Mouse (Mus musculus): ENCODE data around the gene Otulin. TPM values are rescaled to one million over a fixed set of nuclear protein-coding genes. Genes with fewer than 3 reads are reported as not detected.
A peak's percentile ranks its signal among the peaks of the same experiment; 100 is the strongest.

Otulin gene
- polyA plus RNA-seq, 1 experiment from 2014 or later = 24.1 TPM

DNA sequence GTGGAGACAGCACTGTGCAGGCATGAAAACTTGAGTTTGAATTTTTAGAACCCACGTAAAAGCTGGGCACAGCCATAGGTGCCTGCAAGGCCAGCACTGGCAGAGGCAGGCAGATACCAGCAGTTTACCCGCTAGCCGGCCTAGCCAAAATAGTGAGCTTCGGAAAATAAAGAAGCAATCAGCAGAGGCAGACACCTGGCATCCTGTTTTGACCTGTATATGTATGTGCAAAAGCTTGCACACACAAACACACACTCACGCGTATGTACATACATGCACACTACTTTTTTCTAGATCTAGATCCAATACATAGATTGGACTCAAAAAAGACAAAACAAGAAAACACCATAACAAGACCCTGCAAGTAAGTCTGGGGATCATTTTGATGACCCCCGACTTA is 38.1 kb upstream of the Otulin start:
- H3K9me3 ChIP-seq = no peaks in the 10 kb centered on the region
- H3K9ac ChIP-seq = no peak overlapping the region
- H3K27ac ChIP-seq = no peak overlapping the region
- peaks cover 16% of the 10 kb centered on the region for H3K4me1 ChIP-seq (replicated peaks)
- H3K4me3 ChIP-seq = no peak overlapping the region
- WGBS = 92% methylated on average over 7 of the region's 7 CpGs
- no peak overlapping the region for H3K4me2 ChIP-seq
- ATAC-seq (ENCODE audit: low FRiP score) = no peak
- no peaks in the 10 kb centered on the region for H3K27me3 ChIP-seq
- no peaks in the 10 kb centered on the region; the same call in 1 of the 2 replicates for H3K36me3 ChIP-seq

GRCm38 (mm10) chr15:27668001-27668461 is 37.5 kb upstream of the Otulin start:
- Histone ChIP-seq H3K4me3 (no peak overlapping the region), H3K36me3 (no peaks in the 10 kb centered on the region; the same call in 1 of the 2 replicates), H3K27ac (no peak overlapping the region), H3K9me3 (no peaks in the 10 kb centered on the region), H3K27me3 (no peaks in the 10 kb centered on the region), H3K4me2 (no peak overlapping the region), H3K9ac (no peak overlapping the region), H3K4me1 (replicated peaks) (peaks cover 16% of the 10 kb centered on the region)
- WGBS = 87% methylated on average over 9 of the region's 9 CpGs
- no peak for ATAC-seq (ENCODE audit: low FRiP score)

- Histone ChIP-seq H3K4me1 (replicated peaks) (peaks cover 10% of the 10 kb centered on the region), H3K27ac (no peak overlapping the region), H3K36me3 (no peaks in the 10 kb centered on the region; the same call in 1 of the 2 replicates), H3K9me3 (no peaks in the 10 kb centered on the region), H3K9ac (no peak overlapping the region), H3K4me2 (no peak overlapping the region), H3K4me3 (no peak overlapping the region), H3K27me3 (no peaks in the 10 kb centered on the region)
- WGBS = 72% methylated on average over 9 of the region's 9 CpGs
- no peak for ATAC-seq (ENCODE audit: low FRiP score)
Measured at GRCm38 (mm10) chr15:27666911-27667539, 36.5 kb upstream of the Otulin start.

GRCm38 (mm10) chr15:27665392-27665911 is 35.0 kb upstream of the Otulin start:
- H3K9me3 ChIP-seq = no peaks in the 10 kb centered on the region
- H3K27ac ChIP-seq = no peak overlapping the region
- H3K9ac ChIP-seq = peak overlapping the region; percentile 19; the same call in 1 of the 2 replicates
- H3K27me3 ChIP-seq = no peaks in the 10 kb centered on the region
- H3K4me2 ChIP-seq = peak overlapping the region; percentile 48
- 39% methylated on average over 21 of the region's 21 CpGs for WGBS
- H3K36me3 ChIP-seq = no peaks in the 10 kb centered on the region; the same call in 1 of the 2 replicates
- peak overlapping the region; percentile 19; the same call in 1 of the 2 replicates for H3K4me3 ChIP-seq
- ATAC-seq (ENCODE audit: low FRiP score) = peak; percentile 72; the same call in 1 of the 2 replicates
- peaks cover 10% of the 10 kb centered on the region for H3K4me1 ChIP-seq (replicated peaks)

- H3K27ac ChIP-seq = no peak overlapping the region
- no peak for ATAC-seq (ENCODE audit: low FRiP score)
- no peak overlapping the region for H3K4me2 ChIP-seq
- no peaks in the 10 kb centered on the region; the same call in 1 of the 2 replicates for H3K36me3 ChIP-seq
- no peaks in the 10 kb centered on the region for H3K9me3 ChIP-seq
- 94% methylated on average over 9 of the region's 9 CpGs for WGBS
- H3K9ac ChIP-seq = no peak overlapping the region
- H3K4me3 ChIP-seq = no peak overlapping the region
- H3K27me3 ChIP-seq = no peaks in the 10 kb centered on the region
- H3K4me1 ChIP-seq (replicated peaks) = peaks cover 10% of the 10 kb centered on the region
Measured at GRCm38 (mm10) chr15:27664126-27664525, 33.6 kb upstream of the Otulin start.

- Histone ChIP-seq H3K9ac (no peak overlapping the region), H3K4me3 (no peak overlapping the region), H3K27me3 (no peaks in the 10 kb centered on the region), H3K9me3 (no peaks in the 10 kb centered on the region), H3K4me1 (replicated peaks) (peaks cover 10% of the 10 kb centered on the region), H3K4me2 (no peak overlapping the region), H3K36me3 (no peaks in the 10 kb centered on the region; the same call in 1 of the 2 replicates), H3K27ac (no peak overlapping the region)
- WGBS = 59% methylated on average over 1 of the region's 1 CpGs
- ATAC-seq (ENCODE audit: low FRiP score) = no peak
Measured at GRCm38 (mm10) chr15:27662699-27663098, 32.2 kb upstream of the Otulin start.

- 95% methylated on average over 6 of the region's 6 CpGs for WGBS
Measured at GRCm38 (mm10) chr15:27661696-27662095, 31.2 kb upstream of the Otulin start.

DNA sequence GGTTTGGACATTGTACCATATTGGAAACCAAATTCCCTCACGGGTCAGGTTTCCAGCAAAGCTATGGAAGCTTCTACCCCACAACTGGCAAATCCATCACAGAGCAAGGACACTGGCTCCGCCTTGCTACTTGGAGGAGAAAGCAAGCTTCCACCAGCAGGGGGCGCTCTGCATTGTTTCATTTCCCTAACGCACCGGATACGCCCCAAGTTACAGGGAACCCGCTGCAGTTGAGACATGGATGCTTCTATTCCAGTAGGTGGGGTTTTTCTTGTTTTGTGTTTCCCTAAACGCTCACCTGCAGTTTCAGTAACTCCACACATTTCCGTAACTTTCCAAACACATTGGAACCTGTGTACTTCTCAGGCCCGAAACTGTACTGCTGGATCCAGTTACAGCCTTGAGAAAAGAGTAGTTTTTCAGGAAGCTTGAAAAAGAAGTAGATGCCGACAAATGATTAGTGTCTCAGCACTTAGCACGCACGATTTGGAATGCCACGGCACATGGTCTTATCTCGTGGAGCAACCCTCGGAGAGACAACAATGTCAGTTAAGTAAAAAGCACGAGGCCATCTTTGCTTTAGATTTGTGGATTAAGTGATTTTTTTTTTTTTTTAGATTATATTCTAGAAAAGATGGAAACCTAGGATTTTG is 29.2 kb upstream of the Otulin start:
- 44% methylated on average over 17 of the region's 17 CpGs for WGBS
- 0 out of 2 replicates have a peak, but pooled peaks have one; percentile 68 for ATAC-seq (ENCODE audit: low FRiP score)
- Histone ChIP-seq H3K36me3 (no peaks in the 10 kb centered on the region; the same call in 1 of the 2 replicates), H3K27ac (no peak overlapping the region), H3K4me1 (replicated peaks) (0 out of 2 replicates have a peak, but pooled peaks cover under 1% of the 10 kb centered on the region), H3K9ac (no peak overlapping the region), H3K27me3 (no peaks in the 10 kb centered on the region), H3K4me2 (no peak overlapping the region), H3K4me3 (no peak overlapping the region), H3K9me3 (no peaks in the 10 kb centered on the region)

More at GRCm38 (mm10) chr15:27661696-27662095, 31.2 kb upstream of the Otulin start:
- H3K4me1 ChIP-seq (replicated peaks) = peaks cover 10% of the 10 kb centered on the region
- no peak for ATAC-seq (ENCODE audit: low FRiP score)
- no peaks in the 10 kb centered on the region for H3K27me3 ChIP-seq
- no peak overlapping the region for H3K27ac ChIP-seq
- no peak overlapping the region for H3K9ac ChIP-seq
- no peak overlapping the region for H3K4me3 ChIP-seq
- H3K4me2 ChIP-seq = no peak overlapping the region
- no peaks in the 10 kb centered on the region; the same call in 1 of the 2 replicates for H3K36me3 ChIP-seq
- H3K9me3 ChIP-seq = no peaks in the 10 kb centered on the region

- H3K4me3 ChIP-seq = no peak overlapping the region
- no peak overlapping the region for H3K4me2 ChIP-seq
- no peaks in the 10 kb centered on the region; the same call in 1 of the 2 replicates for H3K36me3 ChIP-seq
- H3K4me1 ChIP-seq (replicated peaks) = no peaks in the 10 kb centered on the region
- H3K9ac ChIP-seq = no peak overlapping the region
- WGBS = 86% methylated on average over 5 of the region's 5 CpGs
- no peaks in the 10 kb centered on the region for H3K9me3 ChIP-seq
- H3K27ac ChIP-seq = no peak overlapping the region
- 0 out of 2 replicates have a peak, but pooled peaks have one; percentile 10 for ATAC-seq (ENCODE audit: low FRiP score)
- no peaks in the 10 kb centered on the region for H3K27me3 ChIP-seq
Measured at GRCm38 (mm10) chr15:27659143-27659542, 28.6 kb upstream of the Otulin start.

DNA sequence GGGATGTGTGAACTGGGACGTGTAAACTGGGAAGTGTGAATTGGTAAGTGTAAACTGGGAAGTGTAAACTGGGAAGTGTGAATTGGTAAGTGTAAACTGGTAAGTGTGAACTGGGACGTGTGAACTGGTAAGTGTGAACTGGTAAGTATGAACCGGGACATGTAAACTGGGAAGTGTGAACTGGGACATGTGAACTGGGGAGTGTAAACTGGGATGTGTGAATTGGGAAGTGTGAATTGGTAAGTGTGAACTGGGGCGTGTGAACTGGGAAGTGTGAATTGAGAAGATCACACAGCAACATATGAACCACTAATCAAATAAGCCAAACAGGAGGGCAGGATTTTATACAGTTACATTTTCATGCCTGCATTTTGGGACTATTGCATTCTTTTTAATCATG is 27.9 kb upstream of the Otulin start:
- no peaks in the 10 kb centered on the region for H3K4me1 ChIP-seq (replicated peaks)
- no peaks in the 10 kb centered on the region for H3K27me3 ChIP-seq
- no peak overlapping the region for H3K9ac ChIP-seq
- no peak overlapping the region for H3K4me2 ChIP-seq
- no peaks in the 10 kb centered on the region for H3K9me3 ChIP-seq
- 94% methylated on average over 4 of the region's 4 CpGs for WGBS
- no peak for ATAC-seq (ENCODE audit: low FRiP score)
- no peak overlapping the region for H3K4me3 ChIP-seq
- no peaks in the 10 kb centered on the region for H3K36me3 ChIP-seq
- H3K27ac ChIP-seq = no peak overlapping the region

- Histone ChIP-seq H3K4me1 (replicated peaks) (no peaks in the 10 kb centered on the region), H3K36me3 (no peaks in the 10 kb centered on the region), H3K27me3 (no peaks in the 10 kb centered on the region), H3K9me3 (no peaks in the 10 kb centered on the region), H3K4me3 (no peak overlapping the region), H3K9ac (no peak overlapping the region), H3K27ac (no peak overlapping the region), H3K4me2 (no peak overlapping the region)
- ATAC-seq (ENCODE audit: low FRiP score) = no peak
- 95% methylated on average over 10 of the region's 10 CpGs for WGBS
Measured at GRCm38 (mm10) chr15:27657866-27658265, 27.4 kb upstream of the Otulin start.

DNA sequence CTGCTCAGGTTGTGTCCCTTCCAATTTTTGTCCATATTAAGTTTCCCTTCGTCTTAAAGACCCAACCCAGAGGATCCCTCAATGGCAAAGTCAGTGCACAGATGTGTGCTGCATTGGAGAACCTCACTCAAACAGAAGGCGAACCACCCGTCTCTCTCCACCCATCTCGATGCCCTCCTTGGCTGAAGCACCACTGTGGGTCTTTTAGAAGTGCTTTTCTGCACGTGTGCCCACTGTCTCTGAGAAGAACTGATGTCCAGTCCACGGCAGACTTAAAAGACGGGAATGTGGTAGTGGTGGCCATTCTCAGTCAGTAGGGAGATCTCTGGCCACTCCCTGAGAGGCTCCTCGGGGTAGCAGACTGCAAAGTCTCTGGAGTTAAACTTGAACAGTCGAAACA is 26.1 kb upstream of the Otulin start:
- Histone ChIP-seq H3K36me3 (no peaks in the 10 kb centered on the region), H3K27ac (no peak overlapping the region), H3K9me3 (no peaks in the 10 kb centered on the region), H3K4me2 (no peak overlapping the region), H3K4me1 (replicated peaks) (no peaks in the 10 kb centered on the region), H3K27me3 (no peaks in the 10 kb centered on the region), H3K4me3 (no peak overlapping the region), H3K9ac (no peak overlapping the region)
- no peak for ATAC-seq (ENCODE audit: low FRiP score)
- 86% methylated on average over 9 of the region's 9 CpGs for WGBS

Data from hindbrain, embryonic 13.5 days (tissue).